Mouse (Mus musculus): ENCODE data around the gene Wdfy3.

GRCm38 (mm10) chr5:101847762-101848161 lies 222.0 kb downstream of the Wdfy3 start:
- TF ChIP-seq EP300 (IDR thresholded peaks at IDR 0.05; ENCODE audit: low read depth) = no peak
- no peak for TF ChIP-seq CTCF (IDR thresholded peaks at IDR 0.05; ENCODE audit: low read depth)
